35 mouse cellular contexts compared by ENCODE assay signal in genomic region chr4:152232411-152232903, GRCm38 (mm10). TPM values are rescaled to one million over a fixed set of nuclear protein-coding genes. Genes with fewer than 3 reads are reported as not detected.
A peak's percentile ranks its signal among the peaks of the same experiment; 100 is the strongest.
DNase-seq lines count a peak whose midpoint lies in the region; ATAC-seq lines count a peak whose summit lies in the region.
"Had no signal": no experiment of that assay in that cellular context is flagged by ENCODE, and none has a peak within 500 bp of the region (broad histone marks: within the 10 kb centered on the region; RNA-seq: fewer than 3 reads in every experiment).

No protein-coding gene starts in this region.

- 93% methylated on average over 4 of the region's 4 CpGs for WGBS in limb, embryonic 10.5 days

- no peaks in the 10 kb centered on the region for H3K27me3 ChIP-seq in limb, embryonic 10.5 days (ENCODE audit: low read depth, poor library complexity, severe bottlenecking)
- H3K27me3 ChIP-seq: hindbrain, embryonic 15.5 days; limb, embryonic 12.5 days; liver, embryonic 13.5 days; midbrain, embryonic 15.5 days; neural tube, embryonic 12.5 days; Patski had no signal

- no peaks in the 10 kb centered on the region for H3K9me3 ChIP-seq in limb, embryonic 10.5 days (replicated peaks)
- H3K9me3 ChIP-seq: G1E; hindbrain, embryonic 10.5 days; hindbrain, embryonic 15.5 days; limb, embryonic 12.5 days; liver, embryonic 13.5 days; midbrain, embryonic 15.5 days; neural tube, embryonic 12.5 days had no signal

- 0 out of 2 replicates have a peak overlapping the region, but pooled peaks have one; percentile 1 for H3K27ac ChIP-seq in limb, embryonic 10.5 days
- H3K27ac ChIP-seq: hindbrain, embryonic 10.5 days; hindbrain, embryonic 15.5 days; limb, embryonic 12.5 days; liver, embryonic 13.5 days; macrophage; neural tube, embryonic 12.5 days had no signal

- no peak overlapping the region for H3K4me3 ChIP-seq in limb, embryonic 10.5 days
- H3K4me3 ChIP-seq: erythroblast, embryonic 14.5 days; hindbrain, embryonic 10.5 days; hindbrain, embryonic 15.5 days; limb, embryonic 12.5 days; liver, embryonic 13.5 days; midbrain, embryonic 15.5 days; myocyte; neural tube, embryonic 12.5 days had no signal

- peak; percentile 57 for DNase-seq in cerebellum, adult 11 months
- DNase-seq in cerebellum, postnatal 14 days: no peak
- DNase-seq in brain, adult 2 months (ENCODE audit: low read depth, low spot score): peak; percentile 88
- DNase-seq in cerebellum, adult 9-10 months: peak; percentile 81
- no peak for DNase-seq in limb, embryonic 10.5 days (ENCODE audit: low spot score)
- no peak for DNase-seq in liver
- DNase-seq: adrenal gland, postnatal 10 days; gastrocnemius, postnatal 10 days; heart, postnatal 14 days; kidney, adult 11 months; kidney, postnatal 25 days; liver, embryonic 13.5 days; lung, adult 18-20 months; right cerebral cortex, postnatal 14 days; thymus, postnatal 14 days had no signal

- no peak for ATAC-seq in frontal cortex, adult (ENCODE audit: low TSS enrichment)
- ATAC-seq: forebrain, embryonic 16.5 days; inflammation-experienced regulatory T-cells, adult 6 months; lung, postnatal 0 days; midbrain, embryonic 15.5 days; Patski had no signal

- peaks cover 16% of the 10 kb centered on the region for H3K4me1 ChIP-seq in limb, embryonic 10.5 days
- H3K4me1 ChIP-seq: neural tube, embryonic 12.5 days had no signal

- H3K36me3 ChIP-seq in limb, embryonic 10.5 days: no peaks in the 10 kb centered on the region
- H3K36me3 ChIP-seq: limb, embryonic 12.5 days had no signal

RNA-seq across cellular contexts. Expression of gene Gpr153, which starts 41.6 kb away (rescaled TPM):
- 1.4 and 3.0 TPM in 2 replicates for polyA plus RNA-seq in limb, embryonic 10.5 days (2016; fragmentation: Nextera tagmentation; extraction: Ambion mirVana)
- polyA plus RNA-seq: erythroblast, embryonic 14.5 days; macrophage had no signal

RNA-seq across cellular contexts. Expression of gene Acot7, which starts 54.5 kb away (rescaled TPM):
- polyA plus RNA-seq in limb, embryonic 10.5 days (2016; fragmentation: Nextera tagmentation; extraction: Ambion mirVana): 34.8 and 36.7 TPM in 2 replicates

RNA-seq across cellular contexts. Expression of gene Hes3, which starts 59.0 kb away (rescaled TPM):
- not detected in 2 replicates for polyA plus RNA-seq in limb, embryonic 10.5 days (2016; fragmentation: Nextera tagmentation; extraction: Ambion mirVana)
- polyA plus RNA-seq: embryonic facial prominence, embryonic 14.5 days; erythroblast, embryonic 14.5 days; forebrain, embryonic 16.5 days; G1E; gonadal fat pad, adult 2 months; heart, embryonic 14.5 days; inflammation-experienced regulatory T-cells, adult 6 months; kidney, embryonic 14.5 days; limb, embryonic 12.5 days; liver, embryonic 13.5 days; lung, postnatal 0 days; macrophage; small intestine, adult 2 months; urinary bladder, adult 2 months had no signal

Comparison
In these comparisons a context has a peak if more than half of its experiments do, and no peak if none do; other contexts are left out.
1. DNase-seq: peak in cerebellum, adult 11 months (single experiment), brain, adult 2 months (single experiment) and cerebellum, adult 9-10 months (single experiment); none in cerebellum, postnatal 14 days (0 of 2), limb, embryonic 10.5 days (single experiment) and liver (single experiment).